Mouse (Mus musculus) bone marrow, adult 2 months (tissue): ENCODE measurements at regions not wholly inside any gene's neighbourhood (a gene's known extent, or its start where the extent isn't known, plus 50 kb on each side); places are given as distances from the start of the nearest gene placed in this dataset.

ENCODE experiments used
- CTCF ChIP-seq: fragments of 200-500 bp; IDR thresholded peaks from 2 replicates; pipeline ENCODE4 v1.5.1; 2011; ENCODE audit warnings: low read length, control low read depth; ENCODE audit not compliant: control insufficient read depth, insufficient read depth
- POLR2A ChIP-seq: fragments of 200-500 bp; IDR thresholded peaks from 2 replicates; pipeline ENCODE4 v1.6.1; 2011; ENCODE audit warnings: low read depth, mild to moderate bottlenecking, control low read depth, low read length, borderline replicate concordance; ENCODE audit not compliant: control insufficient read depth

GRCm38 (mm10) chr11:18585031-18585430 is 433.8 kb downstream of the Meis1 start:
- no peak for TF ChIP-seq CTCF
- no peak for TF ChIP-seq POLR2A
